Mouse (Mus musculus) liver, embryonic 11.5 days (tissue): ENCODE data around the gene Ercc2. TPM values are rescaled to one million over a fixed set of nuclear protein-coding genes. Genes with fewer than 3 reads are reported as not detected.

Experiments
- ATAC-seq: fragments of 200-750 bp; cut with Nextera tagmentation; replicated peaks from 2 replicates; pipeline ENCODE4 v1.8.0; 2017; ENCODE audit warnings: moderate number of reproducible peaks, mild to moderate bottlenecking, moderate TSS enrichment, moderate library complexity; ENCODE audit not compliant: low FRiP score
- DNase-seq: peaks from one replicate; pipeline ENCODE4 v3.0.0-alpha.2; 2017; ENCODE audit warnings: low spot score
- H3K27ac ChIP-seq: fragments of 300-500 bp; sonication (generic); 2 replicates; pipeline ENCODE4 v1.5.1; 2014; ENCODE audit warnings: mild to moderate bottlenecking, low read depth, low read length, control low read depth
- H3K27me3 ChIP-seq: fragments of 300-500 bp; sonication (generic); replicated peaks from 2 replicates; pipeline ENCODE4 v1.6.1; 2014; ENCODE audit warnings: low read length, mixed read lengths; ENCODE audit not compliant: control insufficient read depth, insufficient read depth
- H3K36me3 ChIP-seq: fragments of 300-500 bp; sonication (generic); 2 replicates; pipeline ENCODE4 v1.6.1; 2014; ENCODE audit warnings: mild to moderate bottlenecking, low read length, moderate library complexity, mixed read lengths; ENCODE audit not compliant: control insufficient read depth, insufficient read depth
- H3K4me1 ChIP-seq: fragments of 300-500 bp; sonication (generic); replicated peaks from 2 replicates; pipeline ENCODE4 v1.6.1; 2014; ENCODE audit warnings: low read length, mixed read lengths; ENCODE audit not compliant: control insufficient read depth, insufficient read depth
- H3K4me2 ChIP-seq: fragments of 300-500 bp; sonication (generic); 2 replicates; pipeline ENCODE4 v1.6.1; 2014; ENCODE audit warnings: mild to moderate bottlenecking, control low read depth, moderate library complexity
- H3K4me3 ChIP-seq: fragments of 300-500 bp; sonication (generic); 2 replicates; pipeline ENCODE4 v1.5.1; 2014; ENCODE audit warnings: low read depth, low read length, control low read depth
- H3K9ac ChIP-seq: fragments of 300-500 bp; sonication (generic); 2 replicates; pipeline ENCODE4 v1.6.1; 2014; ENCODE audit warnings: low read depth, low read length, control low read depth
- H3K9me3 ChIP-seq: fragments of 300-500 bp; sonication (generic); 2 replicates; pipeline ENCODE4 v1.6.1; 2016; ENCODE audit warnings: low read length, inconsistent platforms, mixed read lengths; ENCODE audit not compliant: control insufficient read depth
- WGBS: fragments of 180-500 bp; shearing (Covaris S2); extraction: QIAGEN DNeasy Blood & Tissue Kit; methylation state at CpG from one replicate; pipeline ENCODE4 v1.1.7; 2014; 5-methylcytosine and 5-hydroxymethylcytosine counted together
- polyA plus RNA-seq: library from polyadenylated mRNA; unstranded; fragments of >200 nt; fragmentation: Nextera tagmentation; extraction: Ambion mirVana; gene quantifications from 2 replicates; pipeline ENCODE4 v1.2.1, GENCODE M21; 2014

The Ercc2 gene
- polyA plus RNA-seq, 1 experiment from 2014 or later = 15.6 TPM

DNA sequence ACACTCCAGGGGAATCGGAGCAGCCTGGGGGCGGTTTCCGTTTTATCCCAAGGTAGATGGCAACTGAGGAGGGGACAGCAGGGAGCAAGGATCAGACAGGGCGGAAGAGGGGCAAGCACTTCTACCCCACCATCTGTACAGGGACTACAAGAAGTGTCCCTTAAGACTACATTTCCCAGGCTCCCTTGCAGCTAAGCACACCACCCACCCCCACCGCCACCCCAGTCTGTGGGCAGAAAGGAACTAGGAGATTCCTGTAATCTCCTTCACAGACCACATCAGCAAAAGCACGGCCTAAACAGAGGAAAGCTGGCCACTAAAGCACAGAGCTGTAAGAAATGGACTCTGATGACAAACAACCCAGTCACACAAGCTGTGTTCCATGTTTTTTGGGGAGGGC lies 44.5 kb downstream of the Ercc2 start:
- H3K4me3 ChIP-seq = no peak overlapping the region
- ATAC-seq (no peak), DNase-seq (no peak)
- H3K27me3 ChIP-seq = no peaks in the 10 kb centered on the region
- no peak overlapping the region for H3K4me2 ChIP-seq
- peaks cover 21% of the 10 kb centered on the region for H3K36me3 ChIP-seq
- no peaks in the 10 kb centered on the region for H3K4me1 ChIP-seq
- H3K9ac ChIP-seq = no peak overlapping the region
- no peak overlapping the region for H3K27ac ChIP-seq
- 76% methylated on average over 6 of the region's 6 CpGs for WGBS
- no peaks in the 10 kb centered on the region for H3K9me3 ChIP-seq

DNA sequence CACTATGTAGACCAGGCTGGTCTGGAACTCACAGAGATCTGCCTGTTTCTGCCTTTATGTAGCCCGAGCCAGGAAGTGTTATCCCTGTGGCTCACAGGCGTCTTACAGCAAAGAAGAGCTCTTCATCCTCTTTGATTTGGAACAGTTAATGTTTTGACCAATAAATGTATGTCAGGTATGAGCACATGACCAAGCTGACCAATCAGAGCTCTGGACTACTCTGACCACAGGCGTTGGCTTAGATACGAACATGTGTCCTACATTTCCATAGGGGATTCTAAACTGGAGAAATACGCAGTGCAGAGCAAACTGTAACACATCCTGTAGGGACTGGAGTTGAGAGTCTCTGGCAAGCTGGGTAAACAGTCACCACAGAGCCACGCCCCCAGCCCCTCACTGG lies 45.1 kb downstream of the Ercc2 start:
- 89% methylated on average over 6 of the region's 6 CpGs for whole genome bisulfite sequencing
- Histone ChIP-seq H3K9ac (no peak overlapping the region), H3K4me1 (no peaks in the 10 kb centered on the region), H3K27ac (no peak overlapping the region), H3K4me2 (no peak overlapping the region), H3K4me3 (no peak overlapping the region), H3K9me3 (no peaks in the 10 kb centered on the region), H3K36me3 (peaks cover 22% of the 10 kb centered on the region), H3K27me3 (no peaks in the 10 kb centered on the region)
- DNase-seq (no peak), ATAC-seq (no peak)

DNA sequence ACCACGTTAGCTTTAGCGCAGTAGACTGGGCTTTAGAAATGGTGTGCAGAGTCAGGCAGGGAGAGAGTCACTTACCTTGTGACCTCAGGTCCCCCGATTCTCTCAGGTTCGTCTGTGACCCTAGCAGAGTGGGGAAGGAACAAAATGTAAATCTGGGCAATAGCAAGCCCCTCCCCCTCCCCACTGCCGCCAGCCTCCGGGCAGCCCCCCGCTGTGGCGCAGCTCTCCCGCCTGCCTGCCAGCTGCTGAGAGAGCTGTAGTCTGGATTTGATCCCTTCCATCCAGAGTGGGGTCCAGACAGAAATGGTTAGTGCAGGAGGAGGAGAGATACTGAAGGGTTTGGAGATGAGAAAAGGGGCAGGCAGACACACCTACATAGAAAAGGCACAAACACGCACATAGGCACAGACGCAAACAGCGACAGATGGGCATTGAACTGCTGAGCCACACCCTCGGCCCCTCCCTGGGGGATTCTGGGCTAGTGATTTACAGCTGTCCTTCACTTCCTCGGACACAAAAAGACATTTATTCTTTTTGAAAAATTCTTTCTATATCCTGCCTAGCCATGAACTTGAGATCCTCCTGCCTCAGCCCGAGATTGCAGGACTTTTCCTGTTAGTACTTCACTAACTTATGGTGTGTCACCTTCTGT lies 46.3 kb downstream of the Ercc2 start:
- DNase-seq = no peak
- H3K36me3 ChIP-seq = peaks cover 34% of the 10 kb centered on the region

DNA sequence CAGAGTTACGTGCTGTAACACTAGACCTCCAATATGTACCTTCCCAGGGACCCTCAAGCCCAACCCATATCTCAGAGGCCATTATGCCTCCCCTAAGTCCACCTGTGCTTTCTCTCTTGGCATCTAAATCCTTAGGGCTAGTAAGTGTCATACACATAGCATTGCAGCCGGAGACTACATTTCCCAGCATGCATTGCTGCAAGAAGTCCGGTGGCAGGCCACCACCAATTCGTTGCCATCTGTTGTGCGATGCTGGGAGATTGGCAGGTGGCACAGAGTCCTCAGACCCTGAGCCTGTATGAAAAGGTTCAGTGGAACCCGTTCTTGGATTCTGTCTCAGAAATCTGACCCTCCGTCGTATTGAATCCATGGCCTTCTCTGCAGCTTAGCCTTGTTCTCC lies 47.9 kb downstream of the Ercc2 start:
- Histone ChIP-seq H3K9me3 (peaks cover 4% of the 10 kb centered on the region; the same call in 1 of the 2 replicates), H3K4me3 (no peak overlapping the region), H3K9ac (no peak overlapping the region), H3K4me2 (no peak overlapping the region), H3K4me1 (no peaks in the 10 kb centered on the region), H3K27me3 (no peaks in the 10 kb centered on the region), H3K36me3 (peaks cover 50% of the 10 kb centered on the region), H3K27ac (no peak overlapping the region)
- DNase-seq = no peak
- no peak for ATAC-seq
- WGBS = 77% methylated on average over 8 of the region's 8 CpGs

More for the DNA sequence above, 46.3 kb downstream of the Ercc2 start:
- Histone ChIP-seq H3K4me2 (no peak overlapping the region), H3K27me3 (no peaks in the 10 kb centered on the region), H3K27ac (no peak overlapping the region), H3K9me3 (peaks cover 4% of the 10 kb centered on the region; the same call in 1 of the 2 replicates), H3K4me1 (no peaks in the 10 kb centered on the region), H3K4me3 (no peak overlapping the region), H3K9ac (no peak overlapping the region)
- no peak for ATAC-seq
- WGBS = 80% methylated on average over 15 of the region's 15 CpGs

DNA sequence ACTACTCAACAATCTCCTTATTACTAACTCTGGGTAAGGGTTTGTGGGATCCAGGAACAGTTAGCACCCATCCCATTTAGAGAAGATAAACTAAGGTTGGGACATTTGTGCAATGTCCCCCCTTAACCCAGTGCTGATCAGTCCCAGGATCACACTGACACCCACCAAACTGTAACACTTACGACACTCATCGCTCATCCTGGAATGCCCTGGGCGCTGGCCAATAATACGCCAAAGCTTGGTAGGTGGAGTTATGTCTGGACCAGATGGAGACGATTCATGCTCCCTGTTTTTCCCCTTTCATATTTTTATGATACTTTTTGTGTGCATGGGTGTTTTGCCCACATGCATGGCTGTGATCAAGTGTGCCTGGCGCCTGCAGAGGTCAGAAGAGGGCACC lies 48.6 kb downstream of the Ercc2 start:
- WGBS = 88% methylated on average over 6 of the region's 6 CpGs
- H3K27me3 ChIP-seq = no peaks in the 10 kb centered on the region
- peaks cover 4% of the 10 kb centered on the region; the same call in 1 of the 2 replicates for H3K9me3 ChIP-seq
- no peak overlapping the region for H3K4me2 ChIP-seq
- H3K36me3 ChIP-seq = peaks cover 55% of the 10 kb centered on the region
- ATAC-seq = no peak
- H3K4me3 ChIP-seq = no peak overlapping the region
- H3K4me1 ChIP-seq = no peaks in the 10 kb centered on the region
- DNase-seq = no peak
- H3K27ac ChIP-seq = no peak overlapping the region
- no peak overlapping the region for H3K9ac ChIP-seq

DNA sequence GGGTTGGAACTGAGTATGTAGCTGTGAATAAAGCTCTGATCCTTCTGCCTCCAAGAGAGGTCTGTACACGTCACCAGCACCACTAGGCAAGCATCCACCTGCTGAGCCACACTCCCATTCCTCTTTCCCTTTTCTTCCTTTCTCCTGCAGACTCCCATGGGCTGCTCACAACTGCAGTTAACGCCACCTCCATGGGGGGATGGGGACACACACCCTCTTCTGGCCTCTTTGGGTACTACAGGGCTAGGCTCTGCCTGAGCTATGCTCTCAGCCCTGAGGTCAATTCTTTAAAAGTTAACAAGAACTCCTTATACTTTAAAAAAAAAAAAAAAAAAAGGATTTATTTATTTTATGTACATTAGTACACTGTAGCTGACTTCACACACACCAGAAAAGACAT lies 50.7 kb downstream of the Ercc2 start:
- Histone ChIP-seq H3K9ac (no peak overlapping the region), H3K4me1 (no peaks in the 10 kb centered on the region), H3K27ac (no peak overlapping the region), H3K4me2 (no peak overlapping the region), H3K9me3 (peaks cover 4% of the 10 kb centered on the region; the same call in 1 of the 2 replicates), H3K4me3 (no peak overlapping the region), H3K36me3 (peaks cover 63% of the 10 kb centered on the region), H3K27me3 (no peaks in the 10 kb centered on the region)
- no peak for DNase-seq
- WGBS = 96% methylated on average over 2 of the region's 2 CpGs
- ATAC-seq = no peak

DNA sequence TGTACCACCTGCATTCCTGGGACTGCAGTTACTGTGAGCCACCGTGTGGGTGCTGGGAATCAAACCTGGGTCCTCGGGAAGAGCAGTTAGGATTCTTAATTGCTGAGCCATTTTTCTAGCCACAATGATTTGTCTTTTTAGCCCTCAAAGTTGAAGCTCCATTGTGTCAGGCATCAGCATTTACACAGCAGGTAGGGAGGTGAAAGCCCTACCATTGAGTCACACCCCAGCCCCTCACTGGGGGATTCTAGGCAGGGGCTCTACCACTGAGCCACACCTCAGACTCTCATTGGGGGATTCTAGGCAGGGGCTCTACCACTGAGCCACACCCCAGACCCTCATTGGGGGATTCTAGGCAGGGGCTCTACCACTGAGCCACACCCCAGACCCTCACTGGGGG lies 54.5 kb downstream of the Ercc2 start:
- no peak overlapping the region for H3K4me2 ChIP-seq
- H3K4me3 ChIP-seq = no peak overlapping the region
- DNase-seq = no peak
- H3K27me3 ChIP-seq = no peaks in the 10 kb centered on the region
- H3K27ac ChIP-seq = no peak overlapping the region
- no peak for ATAC-seq
- H3K4me1 ChIP-seq = peaks cover 3% of the 10 kb centered on the region
- peaks cover 56% of the 10 kb centered on the region for H3K36me3 ChIP-seq
- peaks cover 4% of the 10 kb centered on the region; the same call in 1 of the 2 replicates for H3K9me3 ChIP-seq
- 94% methylated on average over 2 of the region's 2 CpGs for WGBS
- no peak overlapping the region for H3K9ac ChIP-seq

DNA sequence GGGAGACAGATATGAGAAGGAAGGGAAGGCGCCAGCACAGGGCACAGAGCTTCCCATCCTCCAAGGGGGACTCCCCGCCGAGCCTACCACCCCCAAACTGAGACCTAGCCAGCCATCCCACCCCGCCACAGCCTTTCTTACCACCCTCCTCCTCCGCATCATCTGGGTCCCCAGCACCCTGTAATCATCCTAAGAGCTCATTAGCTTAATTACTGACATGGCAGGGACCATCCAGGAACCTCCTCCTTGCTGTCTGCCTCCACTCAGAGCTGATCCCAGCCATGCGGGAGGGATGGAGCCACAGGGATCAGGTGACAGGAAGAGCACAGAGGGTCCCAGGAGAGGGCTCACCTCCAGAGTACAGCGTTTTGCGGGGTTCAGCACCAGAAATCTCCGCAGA lies 55.2 kb downstream of the Ercc2 start:
- 91% methylated on average over 9 of the region's 9 CpGs for WGBS
- peaks cover 8% of the 10 kb centered on the region for H3K4me1 ChIP-seq
- no peak overlapping the region for H3K27ac ChIP-seq
- DNase-seq (no peak), ATAC-seq (no peak)
- H3K9me3 ChIP-seq = peaks cover 4% of the 10 kb centered on the region; the same call in 1 of the 2 replicates
- H3K4me3 ChIP-seq = no peak overlapping the region
- H3K4me2 ChIP-seq = no peak overlapping the region
- no peaks in the 10 kb centered on the region for H3K27me3 ChIP-seq
- no peak overlapping the region for H3K9ac ChIP-seq
- H3K36me3 ChIP-seq = peaks cover 57% of the 10 kb centered on the region

DNA sequence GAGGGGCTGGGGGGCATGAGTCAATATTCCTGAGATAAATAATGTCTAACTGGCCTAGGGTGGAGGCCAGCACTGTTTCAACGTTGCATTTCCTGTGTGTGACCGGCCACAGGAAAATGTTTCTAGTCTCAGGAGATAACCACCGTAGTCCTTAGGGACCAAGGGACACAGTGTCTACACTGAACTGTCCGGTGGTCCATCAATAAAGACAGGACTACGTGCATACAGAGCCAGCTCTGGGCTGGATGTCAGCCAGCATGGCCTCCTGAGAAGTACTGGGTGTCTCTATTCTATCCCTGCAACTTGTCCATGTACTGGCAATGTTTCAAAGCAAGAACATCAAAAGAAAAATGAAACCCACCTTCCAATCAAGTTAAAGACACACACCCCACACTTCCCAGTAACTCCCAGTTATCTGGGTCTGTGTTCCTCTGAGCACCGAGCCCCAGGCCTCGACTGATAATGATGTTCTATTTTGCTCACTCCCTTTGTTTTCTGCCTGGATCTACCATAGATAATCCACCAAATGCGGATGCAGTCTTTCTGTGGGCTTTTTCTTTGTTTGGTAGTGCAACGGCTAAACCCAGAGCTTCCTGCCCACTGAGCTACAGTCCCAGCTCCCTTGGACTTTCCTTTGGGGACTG lies 59.8 kb downstream of the Ercc2 start:
- Histone ChIP-seq H3K4me2 (no peak overlapping the region), H3K9me3 (no peaks in the 10 kb centered on the region), H3K27me3 (no peaks in the 10 kb centered on the region), H3K4me1 (peaks cover 11% of the 10 kb centered on the region), H3K4me3 (no peak overlapping the region), H3K27ac (peak overlapping the region; percentile 47), H3K36me3 (peaks cover 22% of the 10 kb centered on the region; the same call in 1 of the 2 replicates), H3K9ac (no peak overlapping the region)
- peak; percentile 65 for ATAC-seq
- 49% methylated on average over 9 of the region's 9 CpGs for WGBS
- DNase-seq = no peak
